Mouse (Mus musculus) monocyte, adult 2 months (primary cell): ENCODE data around the gene Slco4c1.

ENCODE experiments used
- DNase-seq, 2 experiments: peaks; one replicate each; pipeline ENCODE4 v3.0.0; 2022; ENCODE audit warnings: low spot score in 2 of 2, low read depth in 1 of 2

The Slco4c1 gene

GRCm38 (mm10) chr1:96773712-96774111 is 98.3 kb downstream of the Slco4c1 start:
- no peak for DNase-seq

DNA sequence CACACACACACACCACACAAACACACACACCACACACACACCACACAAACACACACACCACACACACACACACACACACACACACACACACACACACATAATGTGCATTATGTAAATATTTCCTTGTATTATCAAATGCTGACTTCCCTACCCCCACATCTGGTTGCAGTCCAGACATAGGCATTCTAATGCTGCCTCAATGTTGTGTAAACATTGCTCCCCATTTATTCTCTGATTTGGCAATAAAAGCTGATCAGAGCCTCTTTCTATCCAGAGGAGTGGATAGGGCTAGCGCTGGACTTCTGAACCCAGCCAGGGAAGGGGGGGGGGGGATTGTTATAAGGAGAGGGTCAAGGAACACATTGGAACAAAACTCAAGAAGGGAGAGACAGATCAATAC is 101.7 kb downstream of the Slco4c1 start:
- no peak for DNase-seq

DNA sequence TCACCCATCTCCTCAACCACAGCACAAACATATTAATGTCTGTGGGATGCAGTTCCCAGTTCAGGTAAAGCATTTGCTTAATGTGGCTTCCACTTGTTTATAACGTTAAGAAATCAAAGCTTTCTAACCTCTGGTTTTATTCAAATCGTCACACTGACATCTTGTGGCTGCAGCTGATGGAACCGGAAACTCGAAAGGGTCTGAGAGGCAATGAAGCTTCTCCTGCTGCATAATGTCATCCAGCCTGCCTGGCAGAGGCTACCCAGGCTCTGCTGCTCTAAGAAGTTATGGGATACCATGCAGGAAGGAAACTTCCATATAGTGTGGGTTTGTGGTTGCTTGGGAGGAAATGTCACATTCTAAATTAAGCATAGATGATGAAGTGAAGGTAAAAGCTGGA is 103.7 kb downstream of the Slco4c1 start:
- DNase-seq = no peak

DNA sequence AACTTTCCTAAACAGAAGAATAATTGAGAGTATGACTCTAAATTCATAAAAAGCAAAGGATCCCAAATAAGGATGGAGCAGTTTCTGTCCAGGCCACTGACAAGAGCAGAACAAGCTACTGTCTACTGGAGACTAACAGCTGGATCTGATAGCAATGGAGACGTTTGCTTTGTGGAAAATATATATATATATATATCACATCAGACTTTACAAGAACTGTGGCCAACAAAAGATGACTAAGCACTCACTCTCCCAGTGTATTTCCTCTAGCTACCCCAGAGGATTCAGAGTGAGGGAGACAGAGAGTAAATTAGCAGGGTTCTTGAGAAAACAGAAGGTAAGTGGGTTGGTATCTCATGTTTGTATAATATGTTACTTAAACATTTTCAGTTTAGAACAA is 105.4 kb downstream of the Slco4c1 start:
- no peak for DNase-seq
